Mouse (Mus musculus): Measurements from ENCODE around the gene Exoc3l2. TPM values are rescaled to one million over a fixed set of nuclear protein-coding genes. Genes with fewer than 3 reads are reported as not detected.

The Exoc3l2 gene
- polyA plus RNA-seq, 1 experiment from 2014 or later, result 1.8 TPM

- WGBS, result 83% methylated on average over 5 of the region's 5 CpGs
- H3K9ac ChIP-seq (ENCODE audit: low read length), result no peak overlapping the region
- ATAC-seq (ENCODE audit: insufficient number of reproducible peaks, low FRiP score, low TSS enrichment, low read depth) (no peak), DNase-seq (ENCODE audit: low spot score) (no peak)
- H3K36me3 ChIP-seq (ENCODE audit: control insufficient read depth, insufficient read depth, low read length), result no peaks in the 10 kb centered on the region
- H3K4me2 ChIP-seq (ENCODE audit: low read depth, severe bottlenecking), result no peak overlapping the region
- H3K9me3 ChIP-seq (ENCODE audit: control insufficient read depth, low read length), result no peaks in the 10 kb centered on the region
- no peak overlapping the region for H3K27ac ChIP-seq (replicated peaks; ENCODE audit: low read depth, low read length)
- peaks cover 5% of the 10 kb centered on the region for H3K27me3 ChIP-seq (ENCODE audit: control insufficient read depth, insufficient read depth, low read length)
- H3K4me3 ChIP-seq (ENCODE audit: low read depth, low read length), result no peak overlapping the region
- peaks cover 8% of the 10 kb centered on the region; the same call in 1 of the 2 replicates for H3K4me1 ChIP-seq (ENCODE audit: control insufficient read depth, insufficient read depth, low read length)
Observed at GRCm38 (mm10) chr7:19496214-19496555, 33.1 kb downstream of the Exoc3l2 start.

GRCm38 (mm10) chr7:19498326-19498725 is 35.2 kb downstream of the Exoc3l2 start:
- Histone ChIP-seq H3K4me2 (ENCODE audit: low read depth, severe bottlenecking) (no peak overlapping the region), H3K27ac (replicated peaks; ENCODE audit: low read depth, low read length) (no peak overlapping the region), H3K4me1 (ENCODE audit: control insufficient read depth, insufficient read depth, low read length) (no peaks in the 10 kb centered on the region), H3K27me3 (ENCODE audit: control insufficient read depth, insufficient read depth, low read length) (no peaks in the 10 kb centered on the region), H3K9me3 (ENCODE audit: control insufficient read depth, low read length) (no peaks in the 10 kb centered on the region), H3K36me3 (ENCODE audit: control insufficient read depth, insufficient read depth, low read length) (no peaks in the 10 kb centered on the region), H3K4me3 (ENCODE audit: low read depth, low read length) (no peak overlapping the region), H3K9ac (ENCODE audit: low read length) (no peak overlapping the region)
- ATAC-seq (ENCODE audit: insufficient number of reproducible peaks, low FRiP score, low TSS enrichment, low read depth) (no peak), DNase-seq (ENCODE audit: low spot score) (no peak)
- 69% methylated on average over 4 of the region's 4 CpGs for WGBS

DNA sequence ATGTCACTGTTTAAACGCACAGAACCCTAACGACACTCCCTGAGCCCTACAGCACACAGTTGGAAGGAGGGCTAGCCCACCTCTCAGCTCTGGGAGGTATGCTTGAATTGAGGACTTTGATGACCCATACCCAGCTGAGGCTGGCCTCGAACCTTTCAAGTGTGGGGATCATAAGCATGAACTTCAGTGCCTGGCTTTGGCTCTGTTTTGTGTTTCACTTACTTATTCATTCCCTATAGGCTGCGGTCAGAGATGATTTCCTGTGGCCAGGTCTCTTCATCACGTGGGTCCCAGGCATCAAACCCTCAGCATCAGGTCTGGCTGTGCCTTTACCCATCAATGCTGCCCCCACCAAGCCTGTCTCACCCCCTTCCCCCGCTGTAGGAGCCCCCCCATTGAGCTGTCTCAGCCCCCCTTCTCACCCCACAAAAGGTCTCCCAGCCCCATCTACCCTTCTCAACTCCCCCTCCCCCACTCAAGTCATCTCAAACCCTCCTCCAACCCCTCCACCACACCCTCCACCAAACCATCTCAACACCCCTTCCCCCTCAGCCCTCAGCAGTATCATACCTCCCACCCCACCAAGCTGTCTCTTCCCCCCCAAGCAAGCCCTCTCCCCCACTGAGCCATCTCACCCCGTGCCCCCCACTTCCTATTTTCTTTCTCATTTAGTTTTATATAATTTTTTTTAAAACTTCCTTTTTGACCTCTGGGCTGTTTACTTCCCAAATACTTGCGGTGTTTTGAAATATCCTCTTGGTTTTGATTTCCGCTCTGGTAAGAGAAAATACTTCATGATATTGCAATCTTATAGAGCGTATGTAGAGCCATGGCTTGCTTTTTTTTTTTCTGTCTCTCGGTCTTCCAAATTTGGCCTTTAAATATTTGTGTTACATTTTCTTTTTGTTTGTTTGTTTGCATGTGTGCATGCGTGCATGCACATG is 37.6 kb downstream of the Exoc3l2 start:
- DNase-seq (ENCODE audit: low spot score), result no peak
- Histone ChIP-seq H3K27ac (replicated peaks; ENCODE audit: low read depth, low read length) (no peak overlapping the region), H3K27me3 (ENCODE audit: control insufficient read depth, insufficient read depth, low read length) (no peaks in the 10 kb centered on the region), H3K4me2 (ENCODE audit: low read depth, severe bottlenecking) (no peak overlapping the region), H3K4me1 (ENCODE audit: control insufficient read depth, insufficient read depth, low read length) (no peaks in the 10 kb centered on the region), H3K9me3 (ENCODE audit: control insufficient read depth, low read length) (no peaks in the 10 kb centered on the region), H3K4me3 (ENCODE audit: low read depth, low read length) (no peak overlapping the region), H3K36me3 (ENCODE audit: control insufficient read depth, insufficient read depth, low read length) (no peaks in the 10 kb centered on the region), H3K9ac (ENCODE audit: low read length) (no peak overlapping the region)
- ATAC-seq (ENCODE audit: insufficient number of reproducible peaks, low FRiP score, low TSS enrichment, low read depth), result no peak
- WGBS, result 73% methylated on average over 12 of the region's 12 CpGs

GRCm38 (mm10) chr7:19501658-19502057 is 38.5 kb downstream of the Exoc3l2 start:
- DNase-seq (ENCODE audit: low spot score) (no peak), ATAC-seq (ENCODE audit: insufficient number of reproducible peaks, low FRiP score, low TSS enrichment, low read depth) (no peak)
- Histone ChIP-seq H3K4me3 (ENCODE audit: low read depth, low read length) (no peak overlapping the region), H3K9ac (ENCODE audit: low read length) (no peak overlapping the region), H3K36me3 (ENCODE audit: control insufficient read depth, insufficient read depth, low read length) (no peaks in the 10 kb centered on the region), H3K27me3 (ENCODE audit: control insufficient read depth, insufficient read depth, low read length) (no peaks in the 10 kb centered on the region), H3K4me1 (ENCODE audit: control insufficient read depth, insufficient read depth, low read length) (no peaks in the 10 kb centered on the region), H3K9me3 (ENCODE audit: control insufficient read depth, low read length) (no peaks in the 10 kb centered on the region), H3K4me2 (ENCODE audit: low read depth, severe bottlenecking) (no peak overlapping the region), H3K27ac (replicated peaks; ENCODE audit: low read depth, low read length) (no peak overlapping the region)
- 85% methylated on average over 4 of the region's 4 CpGs for WGBS

DNA sequence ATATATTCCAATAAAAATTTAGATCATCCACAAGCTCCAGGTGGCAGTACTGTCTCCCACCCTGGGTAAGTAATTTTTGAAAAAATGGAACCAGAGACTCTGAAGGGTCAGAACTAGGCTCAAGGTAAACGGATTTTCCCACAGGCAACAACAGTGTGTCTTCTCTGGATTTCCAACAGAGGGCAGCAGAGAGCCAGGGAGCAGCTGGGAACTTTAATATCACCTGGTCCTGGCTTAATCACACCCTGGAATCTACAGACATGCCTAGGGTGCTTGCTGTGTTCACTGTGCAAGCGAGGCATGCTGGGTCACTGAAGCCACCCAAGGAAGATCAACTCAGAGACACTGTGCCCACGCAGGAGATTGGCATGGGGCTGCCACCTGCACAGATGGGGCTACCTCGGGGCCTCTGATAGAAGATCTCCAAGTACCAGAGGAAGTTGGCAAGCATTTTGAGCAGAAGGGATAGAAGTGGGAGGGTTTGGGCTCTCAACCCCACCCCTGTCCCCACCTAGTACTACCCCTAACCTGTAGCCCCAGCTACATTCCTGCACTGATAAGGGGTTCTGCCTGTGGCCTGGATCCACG is 40.4 kb downstream of the Exoc3l2 start:
- DNase-seq (ENCODE audit: low spot score) (peak; percentile 77), ATAC-seq (ENCODE audit: insufficient number of reproducible peaks, low FRiP score, low TSS enrichment, low read depth) (no peak)
- Histone ChIP-seq H3K36me3 (ENCODE audit: control insufficient read depth, insufficient read depth, low read length) (no peaks in the 10 kb centered on the region), H3K27me3 (ENCODE audit: control insufficient read depth, insufficient read depth, low read length) (no peaks in the 10 kb centered on the region), H3K9me3 (ENCODE audit: control insufficient read depth, low read length) (no peaks in the 10 kb centered on the region), H3K4me3 (ENCODE audit: low read depth, low read length) (no peak overlapping the region), H3K27ac (replicated peaks; ENCODE audit: low read depth, low read length) (no peak overlapping the region), H3K4me2 (ENCODE audit: low read depth, severe bottlenecking) (no peak overlapping the region), H3K9ac (ENCODE audit: low read length) (no peak overlapping the region), H3K4me1 (ENCODE audit: control insufficient read depth, insufficient read depth, low read length) (peaks cover 3% of the 10 kb centered on the region; the same call in 1 of the 2 replicates)
- WGBS, result 42% methylated on average over 5 of the region's 5 CpGs

DNA sequence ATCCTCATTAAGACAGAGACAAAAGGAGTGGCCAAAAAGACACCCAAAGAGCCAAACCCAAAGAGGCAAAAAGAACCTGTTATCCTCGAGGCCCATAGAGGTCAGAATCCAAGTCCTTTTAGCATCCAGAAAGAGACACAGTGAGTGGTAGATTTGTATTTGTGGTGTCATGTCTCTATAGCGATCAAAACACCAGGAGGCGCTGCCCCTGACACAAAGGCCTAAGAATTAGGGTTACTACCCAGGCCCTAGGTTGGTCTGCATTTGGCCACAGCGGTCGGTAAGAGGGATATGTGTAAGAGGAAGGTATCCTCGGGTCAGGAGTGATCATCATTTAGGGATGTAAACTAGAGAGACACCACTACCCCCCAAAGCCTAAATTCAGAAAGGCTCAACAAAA is 43.2 kb downstream of the Exoc3l2 start:
- no peak overlapping the region; the same call in 1 of the 2 replicates for H3K9ac ChIP-seq (ENCODE audit: low read length)
- no peak overlapping the region for H3K27ac ChIP-seq (replicated peaks; ENCODE audit: low read depth, low read length)
- H3K4me1 ChIP-seq (ENCODE audit: control insufficient read depth, insufficient read depth, low read length), result peaks cover 3% of the 10 kb centered on the region
- H3K9me3 ChIP-seq (ENCODE audit: control insufficient read depth, low read length), result no peaks in the 10 kb centered on the region
- ATAC-seq (ENCODE audit: insufficient number of reproducible peaks, low FRiP score, low TSS enrichment, low read depth), result no peak
- no peak for DNase-seq (ENCODE audit: low spot score)
- peak overlapping the region; percentile 96; the same call in 1 of the 2 replicates for H3K4me2 ChIP-seq (ENCODE audit: low read depth, severe bottlenecking)
- whole genome bisulfite sequencing, result 35% methylated on average over 6 of the region's 6 CpGs
- H3K4me3 ChIP-seq (ENCODE audit: low read depth, low read length), result no peak overlapping the region
- no peaks in the 10 kb centered on the region; the same call in 1 of the 2 replicates for H3K36me3 ChIP-seq (ENCODE audit: control insufficient read depth, insufficient read depth, low read length)
- no peaks in the 10 kb centered on the region for H3K27me3 ChIP-seq (ENCODE audit: control insufficient read depth, insufficient read depth, low read length)

DNA sequence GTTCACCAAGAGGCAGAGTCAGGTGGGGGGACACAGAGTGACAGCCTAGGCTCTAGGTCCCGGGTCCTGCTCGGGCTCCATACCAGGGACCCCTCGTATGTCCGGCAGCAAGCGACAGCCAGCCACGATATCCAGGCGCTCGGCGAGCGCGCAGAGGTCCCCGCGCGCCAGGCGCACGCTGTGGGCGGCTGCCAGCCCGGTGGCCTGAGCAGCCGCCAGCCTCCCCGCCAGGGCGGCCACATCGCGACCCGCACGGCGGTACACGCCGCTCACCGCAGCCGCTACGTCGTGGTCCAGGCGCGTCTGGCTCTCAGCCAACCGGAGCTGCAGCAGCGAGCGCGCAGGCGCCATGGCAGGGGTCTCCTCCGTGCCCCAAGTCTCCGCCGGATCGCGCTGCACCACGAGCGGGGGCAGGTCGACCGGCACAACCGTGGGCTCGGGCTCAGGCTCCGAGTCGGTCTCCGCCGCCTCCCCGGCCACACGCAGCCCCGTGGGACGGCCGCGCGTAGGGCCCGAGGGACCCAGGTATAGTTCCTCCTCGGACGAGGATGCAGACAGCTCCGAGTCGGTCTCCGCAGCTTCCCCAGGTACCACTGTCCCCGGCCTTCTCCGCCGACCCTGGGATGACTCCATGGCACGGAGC is 44.0 kb downstream of the Exoc3l2 start:
- H3K27me3 ChIP-seq (ENCODE audit: control insufficient read depth, insufficient read depth, low read length), result no peaks in the 10 kb centered on the region
- DNase-seq (ENCODE audit: low spot score), result peak; percentile 80
- peaks cover 3% of the 10 kb centered on the region for H3K4me1 ChIP-seq (ENCODE audit: control insufficient read depth, insufficient read depth, low read length)
- H3K9ac ChIP-seq (ENCODE audit: low read length), result peak overlapping the region; percentile 64
- peak overlapping the region; percentile 81 for H3K4me3 ChIP-seq (ENCODE audit: low read depth, low read length)
- H3K36me3 ChIP-seq (ENCODE audit: control insufficient read depth, insufficient read depth, low read length), result no peaks in the 10 kb centered on the region; the same call in 1 of the 2 replicates
- no peak for ATAC-seq (ENCODE audit: insufficient number of reproducible peaks, low FRiP score, low TSS enrichment, low read depth)
- H3K4me2 ChIP-seq (ENCODE audit: low read depth, severe bottlenecking), result peak overlapping the region; percentile 96
- no peaks in the 10 kb centered on the region for H3K9me3 ChIP-seq (ENCODE audit: control insufficient read depth, low read length)
- under 1% methylated on average over 71 of the region's 71 CpGs for WGBS
- H3K27ac ChIP-seq (replicated peaks; ENCODE audit: low read depth, low read length), result no peak overlapping the region; the same call in 1 of the 2 replicates

DNA sequence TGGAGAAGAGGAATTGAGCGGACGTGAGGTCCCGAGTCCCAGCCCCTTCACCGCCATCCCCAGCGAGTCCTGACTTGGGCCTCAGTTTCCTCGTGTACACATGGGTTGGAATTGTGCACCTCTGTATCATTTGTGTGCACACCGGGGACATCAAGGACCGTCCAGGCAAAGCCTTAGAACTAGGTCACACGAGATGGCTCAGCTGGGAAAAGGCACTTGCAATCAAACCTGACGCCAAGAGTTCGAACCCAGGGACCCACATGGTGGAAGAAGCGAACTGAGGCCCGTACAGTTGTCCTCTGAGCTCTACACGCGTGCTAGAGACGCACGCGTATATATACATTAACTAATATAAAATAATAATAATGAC is 44.5 kb downstream of the Exoc3l2 start:
- Histone ChIP-seq H3K27me3 (ENCODE audit: control insufficient read depth, insufficient read depth, low read length) (no peaks in the 10 kb centered on the region), H3K4me3 (ENCODE audit: low read depth, low read length) (peak overlapping the region; percentile 81), H3K27ac (replicated peaks; ENCODE audit: low read depth, low read length) (peak overlapping the region; percentile 39; the same call in 1 of the 2 replicates), H3K4me2 (ENCODE audit: low read depth, severe bottlenecking) (peak overlapping the region; percentile 96), H3K9ac (ENCODE audit: low read length) (peak overlapping the region; percentile 64), H3K9me3 (ENCODE audit: control insufficient read depth, low read length) (no peaks in the 10 kb centered on the region), H3K4me1 (ENCODE audit: control insufficient read depth, insufficient read depth, low read length) (peaks cover 3% of the 10 kb centered on the region), H3K36me3 (ENCODE audit: control insufficient read depth, insufficient read depth, low read length) (no peaks in the 10 kb centered on the region; the same call in 1 of the 2 replicates)
- DNase-seq (ENCODE audit: low spot score) (peak; percentile 58), ATAC-seq (ENCODE audit: insufficient number of reproducible peaks, low FRiP score, low TSS enrichment, low read depth) (no peak)
- WGBS, result 5% methylated on average over 18 of the region's 18 CpGs

Data from limb, embryonic 11.5 days (tissue).